Mouse (Mus musculus): ENCODE data around the gene Arf3. TPM values are rescaled to one million over a fixed set of nuclear protein-coding genes. Genes with fewer than 3 reads are reported as not detected.

Arf3 gene
- total RNA-seq, 2 experiments from 2014 or later: 30.8 to 31.7 TPM

DNA sequence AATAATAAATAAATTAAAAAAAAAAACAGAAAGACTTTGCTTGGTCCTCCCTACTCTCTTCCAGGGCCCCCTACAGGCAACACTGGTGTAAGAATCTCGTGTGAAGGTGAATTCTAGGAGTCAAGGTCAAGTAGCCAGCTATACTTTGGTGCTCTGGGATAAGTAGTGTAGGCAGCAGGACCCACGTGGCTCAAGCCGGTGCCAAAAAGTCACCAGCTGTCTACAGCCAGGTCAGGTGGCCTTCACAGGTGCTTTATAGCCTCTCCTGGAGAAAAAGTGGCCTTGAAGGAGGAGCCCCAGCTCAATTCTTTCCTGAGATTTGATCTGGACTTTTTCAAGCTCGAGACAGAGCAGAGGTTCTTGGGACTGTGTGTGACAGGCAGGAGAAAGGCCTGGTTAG, 36.9 kb downstream of the Arf3 start:
- DNase-seq (ENCODE audit: low spot score in 2 of 2): no peak

DNA sequence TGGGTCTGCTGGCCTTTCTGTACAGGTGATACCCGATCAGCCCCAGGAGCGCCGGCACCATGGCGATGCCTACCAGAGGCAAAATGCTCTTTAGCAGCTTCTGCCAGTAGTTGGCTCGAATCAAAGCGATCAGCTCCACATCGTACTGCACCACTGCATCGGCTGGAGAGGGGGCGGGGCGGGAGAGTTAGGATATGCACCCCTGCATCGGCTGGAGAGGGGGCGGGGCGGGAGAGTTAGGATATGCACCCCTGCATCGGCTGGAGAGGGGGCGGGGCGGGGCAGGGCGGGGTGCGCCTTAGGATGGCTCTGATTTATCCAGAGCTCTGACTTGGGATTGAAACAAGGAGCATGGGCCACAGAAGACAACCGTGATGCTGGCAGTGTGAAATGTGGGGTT, 38.6 kb downstream of the Arf3 start:
- DNase-seq (ENCODE audit: low spot score in 2 of 2): no peak

DNA sequence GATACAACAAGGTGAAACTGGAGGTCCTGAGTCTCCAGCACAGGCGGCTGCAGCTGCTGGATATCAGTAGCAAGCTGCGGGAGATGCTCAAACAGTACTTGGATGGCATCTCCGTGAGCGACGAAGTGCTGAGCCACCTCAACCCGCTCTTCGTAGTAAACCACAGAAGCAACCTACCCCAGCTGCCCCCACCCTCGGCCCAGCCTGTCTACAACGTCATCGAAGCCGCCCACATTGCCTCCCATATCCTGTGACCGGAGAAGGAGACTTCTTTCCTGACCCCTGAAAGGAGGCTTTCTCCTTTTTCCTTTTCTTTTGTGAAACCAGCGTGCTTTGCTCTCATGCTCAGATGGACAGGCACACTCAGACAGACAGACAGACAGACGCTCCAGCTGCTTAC, 40.2 kb downstream of the Arf3 start:
- no peak for DNase-seq (ENCODE audit: low spot score in 2 of 2)

DNA sequence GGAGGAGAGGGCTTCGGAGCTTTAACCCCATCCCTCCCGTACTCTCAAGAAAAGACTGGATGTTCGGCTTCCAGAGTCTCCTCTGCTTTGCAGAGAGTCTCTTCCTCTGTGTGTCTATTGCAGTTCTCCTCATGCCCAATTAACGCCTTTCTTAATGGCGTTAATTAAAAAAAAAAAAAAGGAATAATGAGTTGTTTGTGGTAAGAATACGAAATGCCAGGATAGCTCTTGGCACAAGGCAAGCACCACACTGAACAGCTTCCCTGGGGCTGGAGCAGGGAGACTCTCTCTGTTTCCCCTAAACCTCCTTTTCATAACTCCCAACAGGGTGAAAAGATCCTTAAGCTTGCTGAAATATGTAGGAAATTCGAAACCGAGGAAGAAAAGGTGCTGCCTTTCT, 40.8 kb downstream of the Arf3 start:
- DNase-seq (ENCODE audit: low spot score in 2 of 2): no peak

DNA sequence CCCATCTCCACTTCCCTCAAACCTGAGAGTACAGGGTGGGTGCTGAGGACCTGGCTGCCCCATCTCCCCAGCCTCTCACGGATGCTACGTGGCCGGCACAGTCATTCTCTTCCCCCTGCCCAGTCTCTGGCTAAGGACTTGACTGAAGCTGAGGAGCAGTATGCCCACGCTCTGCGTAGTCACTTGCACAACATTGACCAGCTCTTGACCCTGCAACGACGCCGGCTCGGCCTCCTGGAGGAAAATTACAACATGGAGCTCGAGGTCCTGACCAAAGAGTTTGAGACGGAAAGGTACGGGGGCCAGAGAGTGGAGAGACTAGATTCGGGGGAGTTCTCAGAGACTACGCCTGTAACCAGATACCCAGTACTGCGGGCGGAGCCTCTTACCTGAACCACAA, 45.7 kb downstream of the Arf3 start:
- DNase-seq (ENCODE audit: low spot score in 2 of 2): no peak

DNA sequence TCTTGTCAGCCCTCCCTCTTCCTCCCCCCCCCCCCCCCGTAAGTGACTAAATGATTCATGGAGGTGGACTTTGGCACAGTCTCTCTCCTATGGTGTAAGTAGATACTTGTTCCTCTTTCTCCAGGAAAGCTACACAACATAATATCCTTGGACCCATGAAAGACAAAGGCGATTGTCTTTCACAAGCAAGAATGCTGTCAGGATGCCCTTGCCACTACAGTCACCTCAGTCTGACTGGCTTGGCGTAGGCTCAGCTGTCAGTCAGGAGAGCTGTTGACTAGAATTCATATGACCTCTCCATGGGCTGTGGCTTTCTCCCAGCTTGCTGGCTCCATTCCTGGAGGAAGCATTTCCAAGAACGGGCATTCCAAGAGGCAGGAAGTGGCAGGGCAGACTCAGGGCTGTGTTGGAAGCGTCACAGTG, 48.8 kb downstream of the Arf3 start:
- DNase-seq (ENCODE audit: low spot score in 2 of 2): no peak

DNA sequence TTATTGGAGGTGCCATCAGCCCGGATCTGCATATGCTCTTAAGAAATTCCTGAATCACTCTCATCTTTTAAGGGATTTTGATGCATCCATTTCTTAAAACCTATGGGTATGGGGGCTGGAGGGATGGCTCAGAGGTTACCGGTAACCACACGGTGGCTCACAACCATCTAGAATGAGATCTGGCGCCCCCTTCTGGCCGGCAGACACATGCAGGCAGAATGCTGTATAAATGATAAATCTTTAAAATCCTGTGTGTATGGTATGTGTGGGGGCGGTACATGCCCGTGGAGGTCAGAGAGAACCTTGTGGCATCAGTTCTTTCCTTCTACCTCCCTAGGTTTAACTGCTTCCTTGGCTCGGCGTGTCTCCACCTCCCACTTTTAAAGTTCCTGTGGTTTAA, 52.6 kb downstream of the Arf3 start:
- DNase-seq (ENCODE audit: low spot score in 2 of 2): peak in 1 of 2 experiments; percentile 68

DNA sequence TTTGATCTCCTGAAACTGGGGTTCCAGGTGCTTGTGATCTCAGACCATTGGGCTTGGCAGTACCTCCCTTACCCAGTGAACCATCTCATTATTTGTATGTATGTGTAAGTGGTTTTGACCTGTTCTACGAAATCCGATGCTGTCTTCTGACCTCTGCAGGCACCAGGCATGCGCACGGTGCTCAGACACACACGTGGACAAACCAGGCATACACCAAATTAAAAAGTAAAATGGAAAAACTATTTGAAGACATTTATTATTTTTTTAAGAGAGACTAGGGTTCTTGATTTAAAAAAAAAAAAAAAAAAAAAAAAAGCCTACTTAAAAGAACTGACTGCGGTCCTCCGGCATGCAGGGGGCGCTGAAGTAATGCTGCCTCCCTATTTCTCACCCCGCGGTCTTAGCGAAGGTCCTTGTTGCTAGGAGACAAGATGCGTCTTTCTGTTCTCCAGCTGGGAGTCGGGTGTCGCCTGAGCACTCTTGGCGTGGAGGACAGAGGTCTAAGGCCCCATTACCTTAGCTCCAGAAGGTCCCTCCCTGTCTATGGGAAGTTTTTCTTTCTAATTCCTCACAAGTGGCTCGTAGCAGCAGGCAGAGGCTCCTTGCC, 55.1 kb downstream of the Arf3 start, which contains the start of gene Ccdc65:
Gene Ccdc65, plus strand, starts transcription at position 442 of the 607 bp plus-strand sequence.
- DNase-seq (ENCODE audit: low spot score in 2 of 2): peak; percentile 66 to 84

DNA sequence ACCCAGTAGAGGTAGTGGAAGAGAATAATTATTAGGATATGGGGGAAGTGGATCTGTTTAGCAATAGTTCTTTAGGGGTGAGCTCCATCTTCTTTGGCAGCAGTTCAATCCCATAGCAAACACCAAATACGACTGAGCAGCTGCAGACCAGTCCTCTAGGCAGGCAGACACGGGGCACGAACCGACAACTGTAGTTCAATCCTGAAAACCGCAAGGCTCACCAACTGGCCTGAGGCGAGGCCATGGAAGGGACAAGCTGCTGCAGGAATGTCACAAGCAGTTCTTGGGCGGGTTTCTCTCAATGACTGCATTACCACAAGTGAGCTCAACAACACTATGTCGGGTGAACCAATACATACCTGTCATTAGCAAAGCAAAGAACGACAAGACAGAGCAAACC, 58.7 kb downstream of the Arf3 start:
- DNase-seq (ENCODE audit: low spot score in 2 of 2): no peak

DNA sequence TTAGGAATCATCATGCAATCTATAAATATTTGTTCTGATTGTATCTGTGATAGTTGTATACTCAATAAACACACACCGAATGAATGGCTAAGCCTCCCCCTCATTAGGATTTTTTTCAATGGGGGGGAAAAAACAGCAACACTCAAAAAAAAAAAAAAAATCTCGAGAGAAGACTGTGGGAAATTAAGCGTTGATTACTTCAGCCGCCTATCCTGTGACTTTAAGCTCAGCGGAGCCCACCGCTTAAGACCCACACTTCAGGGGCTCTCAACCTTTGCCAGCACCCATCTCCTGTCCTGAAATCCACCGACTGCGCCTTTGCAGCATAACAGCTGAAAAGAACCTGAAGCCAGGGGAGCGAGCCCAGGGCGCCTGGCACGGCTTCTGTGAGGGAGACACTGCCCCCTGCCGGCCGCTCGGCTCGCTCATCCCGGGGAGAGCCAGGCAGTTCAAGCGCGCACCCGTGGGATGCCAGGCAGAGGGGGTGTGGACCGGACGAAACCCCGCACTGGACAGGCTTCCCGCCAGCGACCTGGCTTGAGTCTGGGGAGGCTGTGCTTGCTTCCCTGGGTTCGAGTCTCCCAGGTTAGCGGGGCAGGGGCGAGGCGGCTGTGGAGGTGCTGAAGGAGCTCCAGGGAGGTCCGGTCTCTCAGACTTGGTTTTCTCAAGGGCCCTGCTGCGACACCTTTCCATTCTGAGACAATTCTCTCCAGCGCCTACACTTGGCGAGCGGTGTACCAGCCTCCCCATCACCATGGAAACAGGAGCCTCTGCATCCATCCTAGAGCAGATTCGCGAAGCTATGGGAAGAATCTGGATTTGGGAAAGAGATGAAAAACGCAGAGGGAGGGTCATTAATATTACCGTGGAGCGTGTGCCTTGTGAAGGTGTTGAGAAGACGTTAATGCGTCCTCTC, 63.6 kb downstream of the Arf3 start:
- peak; percentile 84 to 86 for DNase-seq (ENCODE audit: low spot score in 2 of 2)

DNA sequence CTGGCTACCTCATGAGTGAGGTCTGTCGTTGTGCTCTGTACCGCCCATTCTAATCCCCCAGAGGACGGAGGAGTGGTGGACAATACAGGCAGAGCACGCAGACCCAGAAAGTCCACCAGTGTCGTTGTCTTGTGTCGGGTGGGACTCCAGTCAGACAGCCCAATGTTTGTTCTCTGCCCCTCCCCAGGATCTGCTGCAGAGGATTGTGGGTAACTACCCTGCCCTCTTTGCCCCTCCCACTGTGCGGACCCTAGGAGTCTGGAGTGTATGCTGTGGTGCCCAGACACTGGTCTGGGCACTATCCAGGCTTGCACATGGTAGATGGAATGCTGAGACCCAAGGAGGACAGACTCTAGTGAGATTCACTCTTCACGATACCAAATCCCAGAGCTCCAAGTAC, 66.8 kb downstream of the Arf3 start:
- DNase-seq (ENCODE audit: low spot score in 2 of 2): no peak

DNA sequence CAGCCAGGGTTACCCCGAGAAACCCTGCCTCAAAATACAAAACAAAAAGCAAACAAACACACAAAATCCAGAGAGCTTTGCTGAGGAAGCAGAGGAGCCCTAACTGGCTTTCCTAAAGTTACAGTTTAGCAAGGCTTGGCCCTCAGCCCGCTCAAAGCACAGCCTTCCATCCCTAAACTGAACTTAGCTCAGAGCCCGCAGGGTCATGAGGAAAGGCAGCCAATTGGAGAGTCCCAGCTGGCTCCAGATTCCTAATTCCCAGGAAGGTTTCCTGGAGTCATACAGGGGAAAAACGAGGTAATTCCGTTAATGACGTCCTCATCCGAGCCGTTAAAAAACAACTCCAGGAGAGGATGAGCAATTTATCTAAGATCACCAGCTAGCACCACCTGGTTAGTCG, 67.3 kb downstream of the Arf3 start:
- DNase-seq (ENCODE audit: low spot score in 2 of 2): peak in 1 of 2 experiments; percentile 25

DNA sequence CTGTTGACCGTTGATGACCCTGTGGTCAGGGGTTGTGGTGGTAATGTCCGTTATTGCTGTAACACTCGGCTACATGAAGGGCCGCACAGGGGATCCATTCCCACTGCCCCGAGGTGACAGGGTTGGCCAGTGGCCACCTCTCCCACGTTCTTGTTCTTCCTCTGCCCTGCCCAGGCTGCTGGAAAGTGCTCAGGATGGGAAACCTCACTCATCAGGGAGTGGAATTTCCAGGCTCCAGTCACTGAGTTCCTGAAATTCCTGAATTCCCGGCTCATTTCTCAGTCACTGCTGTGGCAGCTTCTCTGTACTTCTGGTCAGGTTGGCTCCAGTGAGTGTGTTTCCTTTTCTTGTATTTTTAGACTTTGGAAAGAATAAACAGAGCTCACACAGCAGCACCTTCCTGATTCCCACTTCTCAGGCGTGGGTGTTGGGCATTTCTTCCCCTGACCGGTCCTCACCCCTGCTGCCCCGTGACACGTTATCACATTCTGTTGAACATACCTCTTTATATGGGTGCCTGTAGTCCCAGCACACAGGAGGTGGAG, 70.8 kb downstream of the Arf3 start:
- DNase-seq (ENCODE audit: low spot score in 2 of 2): peak in 1 of 2 experiments; percentile 34

DNA sequence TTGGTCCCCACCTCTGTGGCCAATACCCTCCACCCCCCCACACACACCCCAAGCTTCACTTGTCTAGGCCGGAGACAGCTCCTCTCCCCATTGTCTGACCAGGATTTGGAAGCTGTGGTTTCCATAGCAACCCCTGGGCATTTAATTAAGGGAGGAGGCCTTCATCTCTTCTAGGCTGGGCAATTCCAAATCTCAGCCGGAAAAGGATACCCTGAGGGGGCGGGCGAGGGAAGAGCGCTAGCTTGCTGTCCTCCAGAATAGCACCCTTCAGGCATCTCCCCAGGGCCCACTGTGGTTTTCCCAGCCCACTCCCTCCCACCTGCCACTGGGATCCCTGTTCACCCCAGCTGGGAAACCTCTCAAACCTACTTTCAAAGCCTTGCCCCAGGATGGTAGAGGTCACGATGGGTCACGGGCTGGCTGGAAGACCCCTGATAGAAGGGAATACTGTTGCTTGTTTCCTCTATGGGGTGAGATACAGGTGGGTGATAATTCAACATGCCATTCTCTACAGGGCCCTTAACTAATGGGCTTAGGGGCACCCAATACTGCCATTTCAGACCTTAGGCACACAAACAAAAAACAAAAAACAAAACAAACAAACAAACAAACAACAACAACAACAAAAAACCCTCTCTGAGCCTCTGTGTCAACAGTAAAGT, 71.4 kb downstream of the Arf3 start:
- DNase-seq (ENCODE audit: low spot score in 2 of 2): no peak

DNA sequence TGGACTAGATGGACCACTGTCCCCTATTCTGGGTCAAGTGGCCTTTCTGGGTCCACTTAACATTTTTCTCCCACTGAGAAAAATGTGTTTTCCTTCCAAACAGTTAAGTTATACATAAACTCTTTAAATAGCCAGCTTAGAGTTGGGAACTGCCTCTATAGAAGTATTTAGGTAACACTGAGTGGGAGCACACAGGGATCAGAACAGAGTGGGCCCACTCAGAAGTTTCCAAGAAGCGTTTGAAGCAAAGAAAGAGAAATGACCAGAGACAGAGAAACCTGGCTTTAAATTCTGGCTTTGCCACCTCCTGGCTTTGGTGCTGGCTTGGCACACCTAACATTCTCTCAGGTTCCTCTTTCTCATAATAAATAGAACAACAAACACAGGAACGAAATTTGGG, 73.3 kb downstream of the Arf3 start:
- no peak for DNase-seq (ENCODE audit: low spot score in 2 of 2)

Other genes starting within 250 kb of the Arf3 start
- 10 to 100 TPM; 75.4 to 83.9 TPM for gene Kansl2, start 228.9 kb downstream of the Arf3 start, total RNA-seq (2021)
- gene Ccnt1, start 192.3 kb downstream of the Arf3 start, total RNA-seq (2021): 10 to 100 TPM; 31.3 to 35.4 TPM
- under 1 TPM in 1 of 2 experiments, not detected in 1; 0.54 TPM for gene 4930415O20Rik, start 192.2 kb downstream of the Arf3 start, total RNA-seq (2021)
- 10 to 100 TPM; 56.6 to 60.6 TPM for gene Adcy6, start 153.1 kb downstream of the Arf3 start, total RNA-seq (2021)
- 10 to 100 TPM; 22.1 to 22.5 TPM for gene Cacnb3, start 132.4 kb downstream of the Arf3 start, total RNA-seq (2021)
- gene Ddx23, start 100.3 kb downstream of the Arf3 start, total RNA-seq (2021): 10 to 100 TPM; 62.5 to 67.3 TPM
- gene Rnd1, start 85.8 kb downstream of the Arf3 start, total RNA-seq (2021): 1 to 10 TPM in 1 of 2 experiments, under 1 TPM in 1; 0.75 to 1.2 TPM
- gene Ccdc65, start 55.0 kb downstream of the Arf3 start, total RNA-seq (2021): not detected
- 10 to 100 TPM; 16.6 to 17.2 TPM for gene Fkbp11, start 35.0 kb downstream of the Arf3 start, total RNA-seq (2021)
- 1 to 10 TPM; 2.7 TPM for gene Wnt10b, start 14.9 kb upstream of the Arf3 start, total RNA-seq (2021)
- gene Wnt1, start 26.6 kb upstream of the Arf3 start, total RNA-seq (2021): under 1 TPM; 0.15 to 0.21 TPM
- gene Ddn, start 46.3 kb upstream of the Arf3 start, total RNA-seq (2021): 1 to 10 TPM; 1.8 TPM
- 10 to 100 TPM; 42.8 to 42.9 TPM for gene Prkag1, start 68.3 kb upstream of the Arf3 start, total RNA-seq (2021)
- 10 to 100 TPM; 63.9 to 68.6 TPM for gene Kmt2d, start 108.0 kb upstream of the Arf3 start, total RNA-seq (2021)
- gene Rhebl1, start 131.3 kb upstream of the Arf3 start, total RNA-seq (2021): 1 to 10 TPM; 2.4 to 3.6 TPM
- gene Dhh, start 135.3 kb upstream of the Arf3 start, total RNA-seq (2021): 1 to 10 TPM; 5.0 to 7.8 TPM
- gene Lmbr1l, start 155.0 kb upstream of the Arf3 start, total RNA-seq (2021): 10 to 100 TPM; 16.9 to 19.8 TPM
- gene Tuba1b, start 171.4 kb upstream of the Arf3 start, total RNA-seq (2021): 100 to 1,000 TPM; 402 to 455 TPM
- gene Gm49450, start 190.3 kb upstream of the Arf3 start, total RNA-seq (2021): not detected
- 100 to 1,000 TPM; 355 to 415 TPM for gene Tuba1a, start 190.5 kb upstream of the Arf3 start, total RNA-seq (2021)

Data from gastrocnemius, postnatal 4 days (tissue).